Mouse (Mus musculus) forebrain, embryonic 15.5 days (tissue): ENCODE data around the gene Fyttd1. TPM values are rescaled to one million over a fixed set of nuclear protein-coding genes. Genes with fewer than 3 reads are reported as not detected.
"Not testable (repeated sequence)": the region's sequence is repeated elsewhere in the genome, so short reads cannot be mapped to it uniquely, and the experiment has no call there.

Experiments
- ATAC-seq: fragments of 200-750 bp; cut with Nextera tagmentation; replicated peaks from 2 replicates; pipeline ENCODE4 v1.8.0; 2017; ENCODE audit warnings: mild to moderate bottlenecking, moderate TSS enrichment, moderate library complexity
- H3K27ac ChIP-seq: fragments of 300-500 bp; sonication (generic); replicated peaks from 2 replicates; pipeline ENCODE4 v1.5.1; 2015; ENCODE audit warnings: mild to moderate bottlenecking, inconsistent platforms
- H3K27me3 ChIP-seq: fragments of 300-500 bp; sonication (generic); 2 replicates; pipeline ENCODE4 v1.6.1; 2015; ENCODE audit warnings: inconsistent platforms
- H3K36me3 ChIP-seq: fragments of 300-500 bp; sonication (generic); 2 replicates; pipeline ENCODE4 v1.6.1; 2015; ENCODE audit warnings: mild to moderate bottlenecking, inconsistent platforms
- H3K4me1 ChIP-seq: fragments of 300-500 bp; sonication (generic); 2 replicates; pipeline ENCODE4 v1.6.1; 2015; ENCODE audit warnings: inconsistent platforms
- H3K4me2 ChIP-seq: fragments of 300-500 bp; sonication (generic); replicated peaks from 2 replicates; pipeline ENCODE4 v1.6.1; 2015; ENCODE audit warnings: mild to moderate bottlenecking, inconsistent platforms
- H3K4me3 ChIP-seq: fragments of 300-500 bp; sonication (generic); 2 replicates; pipeline ENCODE4 v1.5.1; 2015; ENCODE audit warnings: mild to moderate bottlenecking, inconsistent platforms
- H3K9ac ChIP-seq: fragments of 300-500 bp; sonication (generic); replicated peaks from 2 replicates; pipeline ENCODE4 v1.6.1; 2015; ENCODE audit warnings: mild to moderate bottlenecking, inconsistent platforms
- H3K9me3 ChIP-seq: fragments of 300-500 bp; sonication (generic); 2 replicates; pipeline ENCODE4 v1.6.1; 2016; ENCODE audit warnings: inconsistent platforms
- WGBS: fragments of 180-500 bp; shearing (Covaris S2); methylation state at CpG from one replicate; pipeline ENCODE4 v1.1.7; 2015; ENCODE audit warnings: mixed read lengths; 5-methylcytosine and 5-hydroxymethylcytosine counted together
- polyA plus RNA-seq: library from polyadenylated mRNA; unstranded; fragments of >200 nt; fragmentation: Nextera tagmentation; extraction: Ambion mirVana; gene quantifications from 2 replicates; pipeline ENCODE4 v1.2.1, GENCODE M21; 2015

Fyttd1 gene
- polyA plus RNA-seq, 1 experiment from 2014 or later: 122 TPM

DNA sequence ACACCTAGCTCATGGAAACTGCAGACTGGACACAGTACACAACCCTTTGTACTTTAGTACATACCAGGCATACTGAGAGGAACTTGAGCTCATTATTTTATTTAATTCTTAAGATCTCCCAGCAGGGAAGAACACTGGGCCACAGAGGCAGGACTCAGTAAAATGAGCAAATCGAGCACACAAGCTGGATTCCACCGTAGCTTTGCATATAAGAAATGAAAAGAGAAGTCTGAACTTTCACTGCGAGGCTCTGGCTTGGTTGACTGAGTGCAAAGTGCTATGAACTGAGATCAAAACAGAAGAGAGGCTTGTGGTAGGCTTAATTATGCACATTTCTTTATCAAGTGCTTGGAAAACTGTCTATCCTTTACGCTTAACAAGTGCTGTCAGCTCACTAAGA, 11.9 kb upstream of the Fyttd1 start:
- H3K9ac ChIP-seq: no peak overlapping the region
- ATAC-seq: no peak
- peaks cover 10% of the 10 kb centered on the region; the same call in 1 of the 2 replicates for H3K36me3 ChIP-seq
- H3K27ac ChIP-seq: no peak overlapping the region
- WGBS: 69% methylated on average over 4 of the region's 4 CpGs
- H3K4me2 ChIP-seq: no peak overlapping the region
- no peaks in the 10 kb centered on the region for H3K9me3 ChIP-seq
- no peak overlapping the region for H3K4me3 ChIP-seq
- H3K4me1 ChIP-seq: peaks cover 22% of the 10 kb centered on the region
- H3K27me3 ChIP-seq: no peaks in the 10 kb centered on the region

GRCm38 (mm10) chr16:32866713-32867112, 10.6 kb upstream of the Fyttd1 start:
- H3K4me3 ChIP-seq: peak overlapping the region; percentile 76; the same call in 1 of the 2 replicates
- peaks cover 22% of the 10 kb centered on the region for H3K4me1 ChIP-seq
- H3K4me2 ChIP-seq: peak overlapping the region; percentile 54
- ATAC-seq: no peak
- H3K36me3 ChIP-seq: 0 out of 2 replicates have a peak, but pooled peaks cover 2% of the 10 kb centered on the region
- 0 out of 2 replicates have a peak overlapping the region, but pooled peaks have one; percentile 77 for H3K9ac ChIP-seq
- no peaks in the 10 kb centered on the region for H3K9me3 ChIP-seq
- 84% methylated on average over 5 of the region's 5 CpGs for WGBS
- H3K27me3 ChIP-seq: no peaks in the 10 kb centered on the region
- no peak overlapping the region for H3K27ac ChIP-seq

DNA sequence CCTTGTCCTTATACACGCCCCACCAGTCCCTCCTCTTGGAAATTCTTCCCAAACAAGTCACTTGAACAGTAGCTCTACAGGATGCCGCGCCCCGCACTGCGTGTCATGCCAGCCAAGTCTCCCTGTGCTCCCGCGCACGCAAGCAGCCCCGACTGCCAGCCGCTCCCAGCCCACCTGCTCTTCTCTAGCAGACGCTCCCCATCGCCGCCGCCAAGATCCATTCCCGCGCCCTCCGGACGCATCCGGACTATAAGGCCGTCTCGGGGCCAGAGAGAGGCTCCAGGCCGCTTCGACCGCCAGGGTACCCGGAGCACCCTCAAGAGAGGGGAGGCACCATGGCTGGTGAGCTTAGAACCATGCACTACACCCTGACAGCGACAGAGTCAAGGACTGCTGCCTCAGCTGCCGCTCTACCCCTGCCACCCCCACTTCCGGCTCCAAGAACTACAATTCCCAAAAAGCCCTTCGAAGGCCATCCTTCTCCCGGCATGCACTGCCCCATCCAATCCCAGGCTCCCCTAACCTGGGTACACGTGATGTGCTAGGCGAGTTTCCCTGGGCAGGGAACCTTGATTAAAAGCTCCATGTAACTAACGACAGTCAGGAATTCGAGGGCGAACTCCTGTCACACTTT, 9.3 kb upstream of the Fyttd1 start:
- no peaks in the 10 kb centered on the region for H3K9me3 ChIP-seq
- H3K27me3 ChIP-seq: no peaks in the 10 kb centered on the region
- peaks cover 22% of the 10 kb centered on the region for H3K4me1 ChIP-seq
- H3K4me2 ChIP-seq: peak overlapping the region; percentile 54
- H3K4me3 ChIP-seq: peak overlapping the region; percentile 76
- peak overlapping the region; percentile 77 for H3K9ac ChIP-seq
- WGBS: under 1% methylated on average over 35 of the region's 35 CpGs
- 0 out of 2 replicates have a peak, but pooled peaks cover 2% of the 10 kb centered on the region for H3K36me3 ChIP-seq
- peak; percentile 99 for ATAC-seq
- H3K27ac ChIP-seq: peak overlapping the region; percentile 92

GRCm38 (mm10) chr16:32870231-32870630, 7.1 kb upstream of the Fyttd1 start:
- no peak for ATAC-seq

DNA sequence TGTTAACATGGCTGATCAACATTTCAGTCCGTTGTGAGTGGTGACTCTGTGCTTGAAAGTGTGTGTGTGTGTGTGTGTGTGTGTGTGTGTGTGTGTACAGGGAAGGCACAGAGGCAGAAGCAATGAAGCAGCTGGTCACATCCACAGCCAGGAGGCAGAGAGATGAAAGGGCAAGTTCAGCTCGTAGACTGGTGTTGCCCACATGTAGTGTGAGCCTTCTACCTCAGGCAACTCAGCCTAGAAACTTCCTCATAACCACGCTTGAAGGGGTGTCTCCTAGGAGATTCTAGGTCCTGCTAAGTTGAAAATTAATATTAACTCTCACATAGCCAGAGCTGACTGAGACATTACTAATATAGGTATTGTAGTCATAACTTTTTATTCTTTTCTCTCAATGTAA, 3.9 kb upstream of the Fyttd1 start:
- Histone ChIP-seq H3K9ac (no peak overlapping the region), H3K4me1 (peaks cover 12% of the 10 kb centered on the region), H3K27ac (no peak overlapping the region), H3K9me3 (no peaks in the 10 kb centered on the region), H3K27me3 (no peaks in the 10 kb centered on the region), H3K4me3 (no peak overlapping the region), H3K4me2 (no peak overlapping the region), H3K36me3 (no peaks in the 10 kb centered on the region)
- WGBS: 57% methylated on average over 3 of the region's 3 CpGs
- ATAC-seq: no peak

More at GRCm38 (mm10) chr16:32870231-32870630, 7.1 kb upstream of the Fyttd1 start:
- H3K36me3 ChIP-seq: no peaks in the 10 kb centered on the region
- no peaks in the 10 kb centered on the region for H3K27me3 ChIP-seq
- H3K4me1 ChIP-seq: peaks cover 22% of the 10 kb centered on the region
- H3K4me2 ChIP-seq: no peak overlapping the region
- H3K9me3 ChIP-seq: no peaks in the 10 kb centered on the region
- H3K9ac ChIP-seq: no peak overlapping the region
- H3K27ac ChIP-seq: no peak overlapping the region
- no peak overlapping the region for H3K4me3 ChIP-seq
- 77% methylated on average over 5 of the region's 5 CpGs for WGBS

GRCm38 (mm10) chr16:32875281-32875680, 2.0 kb upstream of the Fyttd1 start:
- H3K36me3 ChIP-seq, H3K9ac ChIP-seq, H3K9me3 ChIP-seq, H3K4me3 ChIP-seq, ATAC-seq, H3K4me2 ChIP-seq, H3K27ac ChIP-seq, H3K27me3 ChIP-seq: not testable (repeated sequence)
- H3K4me1 ChIP-seq: peaks cover 23% of the 10 kb centered on the region
- whole genome bisulfite sequencing: 74% methylated on average over 1 of the region's 1 CpGs

GRCm38 (mm10) chr16:32875847-32876246, 1.5 kb upstream of the Fyttd1 start:
- no peak overlapping the region for H3K4me3 ChIP-seq
- H3K36me3 ChIP-seq: no peaks in the 10 kb centered on the region
- no peak for ATAC-seq
- peaks cover 26% of the 10 kb centered on the region for H3K4me1 ChIP-seq
- H3K4me2 ChIP-seq: no peak overlapping the region
- H3K27me3 ChIP-seq: no peaks in the 10 kb centered on the region
- no peaks in the 10 kb centered on the region for H3K9me3 ChIP-seq
- H3K27ac ChIP-seq: no peak overlapping the region
- no peak overlapping the region for H3K9ac ChIP-seq
- WGBS: 95% methylated on average over 3 of the region's 3 CpGs

- ATAC-seq: no peak
- H3K4me1 ChIP-seq: peaks cover 28% of the 10 kb centered on the region
- 32% methylated on average over 9 of the region's 9 CpGs for WGBS
- H3K27me3 ChIP-seq: no peaks in the 10 kb centered on the region
- H3K27ac ChIP-seq: peak overlapping the region; percentile 86; the same call in 1 of the 2 replicates
- H3K9ac ChIP-seq: peak overlapping the region; percentile 81
- no peaks in the 10 kb centered on the region for H3K36me3 ChIP-seq
- no peaks in the 10 kb centered on the region for H3K9me3 ChIP-seq
- peak overlapping the region; percentile 49 for H3K4me2 ChIP-seq
- peak overlapping the region; percentile 75 for H3K4me3 ChIP-seq
These were observed 469 bp upstream of the Fyttd1 start for GRCm38 (mm10) chr16:32876831-32877230.

DNA sequence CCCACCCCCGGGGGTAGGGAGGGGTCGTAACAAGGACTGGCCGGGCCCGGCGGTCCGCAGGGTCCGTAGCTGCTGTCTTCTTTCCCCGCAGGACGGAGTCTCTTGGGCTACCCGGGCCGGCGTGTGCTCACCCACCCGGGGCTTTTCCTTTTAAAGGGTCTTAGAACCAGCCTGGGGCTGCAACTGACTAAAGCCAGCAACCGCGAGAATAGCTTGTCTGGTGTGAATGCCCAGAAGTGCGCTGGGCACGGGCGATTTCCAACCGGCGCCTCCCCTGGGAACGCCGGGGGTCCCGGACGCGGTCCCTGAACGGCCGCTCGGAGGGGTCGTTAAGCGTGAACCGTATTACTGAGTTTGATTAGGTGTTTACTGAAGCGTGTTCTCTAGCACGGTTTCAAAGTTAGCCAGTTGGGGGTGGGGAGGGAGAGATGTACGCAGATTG, 878 bp downstream of the Fyttd1 start:
- Histone ChIP-seq H3K9ac (peak overlapping the region; percentile 81), H3K27me3 (no peaks in the 10 kb centered on the region), H3K4me3 (peak overlapping the region; percentile 75), H3K9me3 (no peaks in the 10 kb centered on the region), H3K4me2 (peak overlapping the region; percentile 68), H3K4me1 (peaks cover 29% of the 10 kb centered on the region), H3K36me3 (no peaks in the 10 kb centered on the region), H3K27ac (peak overlapping the region; percentile 63)
- ATAC-seq: peak; percentile 37
- under 1% methylated on average over 34 of the region's 34 CpGs for WGBS

- H3K27me3 ChIP-seq: no peaks in the 10 kb centered on the region
- H3K9ac ChIP-seq: peak overlapping the region; percentile 81
- H3K4me2 ChIP-seq: peak overlapping the region; percentile 68
- WGBS: 85% methylated on average over 14 of the region's 14 CpGs
- no peaks in the 10 kb centered on the region for H3K9me3 ChIP-seq
- H3K4me3 ChIP-seq: peak overlapping the region; percentile 75
- H3K27ac ChIP-seq: no peak overlapping the region
- peaks cover under 1% of the 10 kb centered on the region; the same call in 1 of the 2 replicates for H3K36me3 ChIP-seq
- peaks cover 29% of the 10 kb centered on the region for H3K4me1 ChIP-seq
- ATAC-seq: no peak
These were observed 1.9 kb downstream of the Fyttd1 start for GRCm38 (mm10) chr16:32878972-32879926.

- no peak for ATAC-seq
- no peaks in the 10 kb centered on the region for H3K27me3 ChIP-seq
- no peak overlapping the region for H3K4me3 ChIP-seq
- H3K9me3 ChIP-seq: no peaks in the 10 kb centered on the region
- no peak overlapping the region for H3K27ac ChIP-seq
- no peak overlapping the region for H3K4me2 ChIP-seq
- 79% methylated on average over 7 of the region's 7 CpGs for WGBS
- H3K4me1 ChIP-seq: peaks cover 26% of the 10 kb centered on the region
- H3K36me3 ChIP-seq: peaks cover 12% of the 10 kb centered on the region
- no peak overlapping the region for H3K9ac ChIP-seq
These were observed 4.2 kb downstream of the Fyttd1 start for GRCm38 (mm10) chr16:32881538-32881937.

GRCm38 (mm10) chr16:32887996-32888395, 10.7 kb downstream of the Fyttd1 start:
- no peaks in the 10 kb centered on the region for H3K9me3 ChIP-seq
- no peaks in the 10 kb centered on the region for H3K27me3 ChIP-seq
- no peak overlapping the region for H3K9ac ChIP-seq
- no peak overlapping the region for H3K27ac ChIP-seq
- peaks cover 45% of the 10 kb centered on the region for H3K36me3 ChIP-seq
- 87% methylated on average over 7 of the region's 7 CpGs for WGBS
- no peak overlapping the region for H3K4me2 ChIP-seq
- no peaks in the 10 kb centered on the region for H3K4me1 ChIP-seq
- no peak for ATAC-seq
- no peak overlapping the region for H3K4me3 ChIP-seq
